9 mouse cellular contexts compared by ENCODE assay signal in the genomic region with DNA sequence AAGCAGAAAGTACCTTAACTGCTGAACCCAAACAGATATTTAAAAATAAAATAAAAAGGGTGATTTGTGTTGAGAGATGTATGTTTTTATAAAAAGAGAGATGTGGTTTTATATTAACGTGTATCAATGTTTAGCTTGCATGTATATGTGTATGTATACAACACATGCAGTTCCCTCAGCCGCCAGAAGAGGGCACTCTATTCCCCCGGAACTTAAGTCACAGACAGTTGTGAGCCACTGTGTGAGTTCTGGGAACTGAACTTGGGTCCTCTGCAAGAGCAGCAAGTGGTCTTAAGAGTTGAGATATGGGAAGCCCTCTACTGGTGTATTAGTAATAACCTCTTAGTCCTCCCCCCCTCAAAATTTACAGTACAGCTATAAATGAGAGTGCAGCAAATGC.
DNase-seq lines count a peak whose midpoint lies in the region; ATAC-seq and TF ChIP-seq lines count a peak whose summit lies in the region.
"Had no signal": no experiment of that assay in that cellular context is flagged by ENCODE, and none has a peak within 500 bp of the region (broad histone marks: within the 10 kb centered on the region; RNA-seq: fewer than 3 reads in every experiment).

No protein-coding gene starts in this region.

- no peaks in the 10 kb centered on the region for H3K4me1 ChIP-seq in midbrain, embryonic 14.5 days (ENCODE audit: control insufficient read depth, insufficient read depth, low read length)
- peaks cover 3% of the 10 kb centered on the region; the same call in 1 of the 2 replicates for H3K4me1 ChIP-seq in midbrain, embryonic 10.5 days
- peaks cover 4% of the 10 kb centered on the region; the same call in 1 of the 2 replicates for H3K4me1 ChIP-seq in cortical plate, adult 2 months (ENCODE audit: control insufficient read depth, insufficient read depth, low read length)
- H3K4me1 ChIP-seq: lung, embryonic 15.5 days had no signal

- no peaks in the 10 kb centered on the region for H3K27me3 ChIP-seq in midbrain, embryonic 14.5 days (ENCODE audit: control insufficient read depth, insufficient read depth, low read length)
- H3K27me3 ChIP-seq in midbrain, embryonic 10.5 days (ENCODE audit: low read depth, poor library complexity, severe bottlenecking), result no peaks in the 10 kb centered on the region
- H3K27me3 ChIP-seq: lung, embryonic 15.5 days had no signal

- no peak overlapping the region for H3K27ac ChIP-seq in gastrocnemius, adult 2 months
- no peak overlapping the region for H3K27ac ChIP-seq in midbrain, embryonic 14.5 days (replicated peaks; ENCODE audit: low read depth, low read length)
- no peak overlapping the region for H3K27ac ChIP-seq in midbrain, embryonic 10.5 days (replicated peaks)
- H3K27ac ChIP-seq in cortical plate, adult 2 months (ENCODE audit: insufficient read depth, low read length), result no peak overlapping the region
- H3K27ac ChIP-seq: lung, embryonic 15.5 days had no signal

- no peak for DNase-seq in gastrocnemius, adult 2 months
- no peak for DNase-seq in gastrocnemius, postnatal 25 days
- peak; percentile 14 for DNase-seq in midbrain, embryonic 14.5 days
- DNase-seq in midbrain, embryonic 10.5 days (ENCODE audit: low spot score), result no peak
- peak; percentile 32 for DNase-seq in testis, postnatal 14 days (ENCODE audit: low spot score)
- DNase-seq in adrenal gland, adult 8-10 months, result no peak
- DNase-seq in left cerebral cortex, postnatal 36 days (ENCODE audit: low spot score in 2 of 2), result no peak

- peaks cover 21% of the 10 kb centered on the region for H3K36me3 ChIP-seq in midbrain, embryonic 14.5 days (ENCODE audit: control insufficient read depth, insufficient read depth, low read length)
- H3K36me3 ChIP-seq in midbrain, embryonic 10.5 days, result peaks cover 76% of the 10 kb centered on the region

- ATAC-seq in midbrain, embryonic 14.5 days (ENCODE audit: low FRiP score, low TSS enrichment), result no peak

- no peak overlapping the region for H3K9ac ChIP-seq in midbrain, embryonic 14.5 days (replicated peaks; ENCODE audit: low read length)
- H3K9ac ChIP-seq: lung, embryonic 15.5 days had no signal

- H3K4me2 ChIP-seq in midbrain, embryonic 14.5 days (ENCODE audit: low read length), result no peak overlapping the region
- H3K4me2 ChIP-seq: lung, embryonic 15.5 days had no signal

- TF ChIP-seq CTCF in gastrocnemius, adult 2 months (IDR thresholded peaks at IDR 0.05), result peak; percentile 73
- TF ChIP-seq CTCF in cortical plate, adult 2 months (IDR thresholded peaks at IDR 0.05; ENCODE audit: extremely low read depth, insufficient read depth, low read length), result peak; percentile 25; the same call in 1 of the 2 replicates

- TF ChIP-seq POLR2A in cortical plate, adult 2 months (IDR thresholded peaks at IDR 0.05; ENCODE audit: extremely low read depth, insufficient read depth, low read length), result no peak

- 77% methylated on average over 3 of the region's 3 CpGs for WGBS in midbrain, embryonic 14.5 days
- WGBS in midbrain, embryonic 10.5 days, result 74% methylated on average over 3 of the region's 3 CpGs

- no peaks in the 10 kb centered on the region; the same call in 1 of the 2 replicates for H3K9me3 ChIP-seq in midbrain, embryonic 14.5 days (ENCODE audit: control insufficient read depth, low read length)
- peaks cover 32% of the 10 kb centered on the region for H3K9me3 ChIP-seq in midbrain, embryonic 10.5 days (replicated peaks)
- H3K9me3 ChIP-seq: lung, embryonic 15.5 days had no signal

- intact Hi-C loops in gastrocnemius, adult 2 months (cut with DNase I), result loop anchor here (10.0 kb wide), 1 partner anchor 452 kb away; no protein-coding TSS in a partner anchor
- intact Hi-C loops in left cerebral cortex, postnatal 36 days (cut with DNase I), result no loop called here

- no peak overlapping the region for H3K4me3 ChIP-seq in gastrocnemius, adult 2 months
- H3K4me3 ChIP-seq in midbrain, embryonic 14.5 days (replicated peaks; ENCODE audit: low read depth, low read length), result no peak overlapping the region
- no peak overlapping the region for H3K4me3 ChIP-seq in midbrain, embryonic 10.5 days
- no peak overlapping the region for H3K4me3 ChIP-seq in cortical plate, adult 2 months (ENCODE audit: insufficient read depth, low read length)
- H3K4me3 ChIP-seq: lung, embryonic 15.5 days had no signal

Comparison
In these comparisons a context has a peak if more than half of its experiments do, and no peak if none do; other contexts are left out.
1. DNase-seq: peak in midbrain, embryonic 14.5 days (single experiment) and testis, postnatal 14 days (single experiment); none in gastrocnemius, adult 2 months (single experiment), gastrocnemius, postnatal 25 days (single experiment), midbrain, embryonic 10.5 days (single experiment), adrenal gland, adult 8-10 months (single experiment) and left cerebral cortex, postnatal 36 days (0 of 2).